9 mouse cellular contexts compared by ENCODE assay signal in genomic region chr1:85935148-85935852, GRCm38 (mm10). TPM values are rescaled to one million over a fixed set of nuclear protein-coding genes. Genes with fewer than 3 reads are reported as not detected.
DNase-seq lines count a peak whose midpoint lies in the region; ATAC-seq and TF ChIP-seq lines count a peak whose summit lies in the region.
"Had no signal": no experiment of that assay in that cellular context is flagged by ENCODE, and none has a peak within 500 bp of the region (broad histone marks: within the 10 kb centered on the region; RNA-seq: fewer than 3 reads in every experiment).

No protein-coding gene starts in this region.

- H3K9me3 ChIP-seq in heart, embryonic 10.5 days = no peaks in the 10 kb centered on the region
- H3K9me3 ChIP-seq in lung, embryonic 14.5 days (ENCODE audit: low read depth, low read length) = no peaks in the 10 kb centered on the region
- H3K9me3 ChIP-seq: limb, embryonic 15.5 days had no signal

- no peaks in the 10 kb centered on the region for H3K79me2 ChIP-seq in heart, adult 2 months (replicated peaks; ENCODE audit: control insufficient read depth, insufficient read depth, low read length)

- no peak for TF ChIP-seq POLR2A in heart, adult 2 months (IDR thresholded peaks at IDR 0.05; ENCODE audit: insufficient read depth, low read depth, low read length)

- no peaks in the 10 kb centered on the region for H3K36me3 ChIP-seq in heart, adult 2 months (ENCODE audit: control insufficient read depth, insufficient read depth, low read length)
- no peaks in the 10 kb centered on the region for H3K36me3 ChIP-seq in heart, embryonic 10.5 days
- H3K36me3 ChIP-seq in lung, embryonic 14.5 days (ENCODE audit: insufficient read depth) = no peaks in the 10 kb centered on the region
- H3K36me3 ChIP-seq: limb, embryonic 15.5 days had no signal

- peak; percentile 26 to 54 for DNase-seq in heart, adult 2 months
- no peak for DNase-seq in heart, embryonic 10.5 days (ENCODE audit: low spot score)
- peak; percentile 47 for DNase-seq in urinary bladder, postnatal 25 days (ENCODE audit: low spot score)
- DNase-seq in urinary bladder, adult 2 months (ENCODE audit: low spot score) = no peak
- DNase-seq in c-Kit-positive CD71-positive TER-119-positive erythroid progenitor cells, embryonic 14.5 days (ENCODE audit: low spot score) = peak; percentile 33
- peak; percentile 80 for DNase-seq in lung, embryonic 14.5 days
- DNase-seq in testis, postnatal 10 days (ENCODE audit: low spot score) = peak; percentile 83

- H3K27me3 ChIP-seq in heart, adult 2 months (ENCODE audit: control insufficient read depth, insufficient read depth, low read length) = no peaks in the 10 kb centered on the region
- 0 out of 2 replicates have a peak, but pooled peaks cover 8% of the 10 kb centered on the region for H3K27me3 ChIP-seq in heart, embryonic 10.5 days (ENCODE audit: insufficient read depth, poor library complexity, severe bottlenecking)
- H3K27me3 ChIP-seq in lung, embryonic 14.5 days (ENCODE audit: insufficient read depth, low read length) = no peaks in the 10 kb centered on the region
- H3K27me3 ChIP-seq: limb, embryonic 15.5 days had no signal

- peak; percentile 97 for TF ChIP-seq CTCF in heart, adult 2 months (IDR thresholded peaks at IDR 0.05)
- TF ChIP-seq CTCF in lung, embryonic 14.5 days (IDR thresholded peaks at IDR 0.05; ENCODE audit: low read depth) = peak; percentile 69

- no peak overlapping the region for H3K9ac ChIP-seq in heart, adult 2 months (ENCODE audit: low read depth, low read length)
- H3K9ac ChIP-seq in lung, embryonic 14.5 days = no peak overlapping the region
- H3K9ac ChIP-seq: limb, embryonic 15.5 days had no signal

- ATAC-seq in granulocyte monocyte progenitor cell, adult 5-6 weeks (replicated peaks; ENCODE audit: poor library complexity, severe bottlenecking) = peak; percentile 81
- no peak for ATAC-seq in lung, embryonic 14.5 days (ENCODE audit: insufficient read depth)

- peaks cover 5% of the 10 kb centered on the region for H3K4me1 ChIP-seq in heart, adult 2 months (ENCODE audit: control insufficient read depth, insufficient read depth, low read length)
- peaks cover 25% of the 10 kb centered on the region for H3K4me1 ChIP-seq in heart, embryonic 10.5 days
- H3K4me1 ChIP-seq in lung, embryonic 14.5 days (ENCODE audit: insufficient read depth) = peaks cover 4% of the 10 kb centered on the region; the same call in 1 of the 2 replicates

- no peak overlapping the region for H3K27ac ChIP-seq in heart, adult 2 months
- H3K27ac ChIP-seq in heart, embryonic 10.5 days = no peak overlapping the region
- no peak overlapping the region for H3K27ac ChIP-seq in lung, embryonic 14.5 days (ENCODE audit: low read depth)
- H3K27ac ChIP-seq: limb, embryonic 15.5 days had no signal

- TF ChIP-seq EP300 in heart, adult 2 months (IDR thresholded peaks at IDR 0.05; ENCODE audit: insufficient read depth, low read depth, low read length) = 0 out of 2 replicates have a peak, but pooled peaks have one; percentile 39

- intact Hi-C loops in heart, adult 2 months (cut with DNase I) = loop anchor here (1.0 to 2.0 kb wide), 3 partner anchors 40 to 82 kb away; partner anchors contain the start of gene Itm2c

- H3K4me2 ChIP-seq in lung, embryonic 14.5 days = no peak overlapping the region
- H3K4me2 ChIP-seq: limb, embryonic 15.5 days had no signal

- no peak overlapping the region for H3K4me3 ChIP-seq in heart, adult 2 months
- no peak overlapping the region for H3K4me3 ChIP-seq in heart, embryonic 10.5 days
- no peak overlapping the region for H3K4me3 ChIP-seq in lung, embryonic 14.5 days (ENCODE audit: low read depth, low read length)
- H3K4me3 ChIP-seq: limb, embryonic 15.5 days had no signal

- 66% methylated on average over 8 of the region's 8 CpGs for WGBS in heart, adult 2 months
- 42% methylated on average over 8 of the region's 8 CpGs for WGBS in heart, embryonic 10.5 days
- 51% methylated on average over 8 of the region's 8 CpGs for WGBS in lung, embryonic 14.5 days

RNA-seq across cellular contexts. Expression of gene 4933407L21Rik, which starts 7.0 kb away (rescaled TPM):
- not detected for total RNA-seq in heart, adult 2 months (2021)
- not detected in 2 replicates for polyA plus RNA-seq in heart, adult 2 months (2012; rRNA removed)
- not detected in 2 replicates for polyA plus RNA-seq in heart, embryonic 10.5 days (2016; fragmentation: Nextera tagmentation; extraction: Ambion mirVana)
- 0.08 and 0.41 TPM in 2 replicates for polyA plus RNA-seq in urinary bladder, adult 2 months (2012; rRNA removed)
- total RNA-seq in granulocyte monocyte progenitor cell, adult 5-6 weeks (2014; fragmentation: Nextera tagmentation) = not detected in 2 replicates
- total RNA-seq in granulocyte monocyte progenitor cell, adult 5-6 weeks (2017) = not detected in 2 replicates
- polyA plus RNA-seq in lung, embryonic 14.5 days (2014; fragmentation: Nextera tagmentation; extraction: Ambion mirVana) = not detected in 2 replicates

RNA-seq across cellular contexts. Expression of gene Gpr55, which starts 25.5 kb away (rescaled TPM):
- not detected for total RNA-seq in heart, adult 2 months (2021)
- polyA plus RNA-seq in heart, adult 2 months (2012; rRNA removed) = 0.03 TPM in 1 of 2 replicates, not detected in the other
- 0.04 TPM in 1 of 2 replicates, not detected in the other for polyA plus RNA-seq in heart, embryonic 10.5 days (2016; fragmentation: Nextera tagmentation; extraction: Ambion mirVana)
- polyA plus RNA-seq in urinary bladder, adult 2 months (2012; rRNA removed) = 0.06 and 0.08 TPM in 2 replicates
- not detected in 2 replicates for total RNA-seq in granulocyte monocyte progenitor cell, adult 5-6 weeks (2014; fragmentation: Nextera tagmentation)
- not detected in 2 replicates for total RNA-seq in granulocyte monocyte progenitor cell, adult 5-6 weeks (2017)
- polyA plus RNA-seq in lung, embryonic 14.5 days (2014; fragmentation: Nextera tagmentation; extraction: Ambion mirVana) = not detected in 2 replicates

RNA-seq across cellular contexts. Expression of gene Itm2c, which starts 41.2 kb away (rescaled TPM):
- total RNA-seq in heart, adult 2 months (2021) = 10 to 100 TPM; 60.3 to 62.0 TPM
- 101 and 137 TPM in 2 replicates for polyA plus RNA-seq in heart, adult 2 months (2012; rRNA removed)
- 193 and 231 TPM in 2 replicates for polyA plus RNA-seq in heart, embryonic 10.5 days (2016; fragmentation: Nextera tagmentation; extraction: Ambion mirVana)
- polyA plus RNA-seq in urinary bladder, adult 2 months (2012; rRNA removed) = 160 and 190 TPM in 2 replicates
- total RNA-seq in granulocyte monocyte progenitor cell, adult 5-6 weeks (2014; fragmentation: Nextera tagmentation) = 58.1 and 68.6 TPM in 2 replicates
- 89.1 and 106 TPM in 2 replicates for total RNA-seq in granulocyte monocyte progenitor cell, adult 5-6 weeks (2017)
- 99.5 and 107 TPM in 2 replicates for polyA plus RNA-seq in lung, embryonic 14.5 days (2014; fragmentation: Nextera tagmentation; extraction: Ambion mirVana)

Comparison
In these comparisons a context has a peak if more than half of its experiments do, and no peak if none do; other contexts are left out.
1. DNase-seq: peak in heart, adult 2 months (2 of 2), urinary bladder, postnatal 25 days (single experiment), c-Kit-positive CD71-positive TER-119-positive erythroid progenitor cells, embryonic 14.5 days (single experiment), lung, embryonic 14.5 days (single experiment) and testis, postnatal 10 days (single experiment); none in heart, embryonic 10.5 days (single experiment) and urinary bladder, adult 2 months (single experiment).